Mouse (Mus musculus): ENCODE measurements around the gene Syt3. TPM values are rescaled to one million over a fixed set of nuclear protein-coding genes. Genes with fewer than 3 reads are reported as not detected.

Syt3 gene
- polyA plus RNA-seq, 1 experiment from 2014 or later = 75.6 TPM

DNA sequence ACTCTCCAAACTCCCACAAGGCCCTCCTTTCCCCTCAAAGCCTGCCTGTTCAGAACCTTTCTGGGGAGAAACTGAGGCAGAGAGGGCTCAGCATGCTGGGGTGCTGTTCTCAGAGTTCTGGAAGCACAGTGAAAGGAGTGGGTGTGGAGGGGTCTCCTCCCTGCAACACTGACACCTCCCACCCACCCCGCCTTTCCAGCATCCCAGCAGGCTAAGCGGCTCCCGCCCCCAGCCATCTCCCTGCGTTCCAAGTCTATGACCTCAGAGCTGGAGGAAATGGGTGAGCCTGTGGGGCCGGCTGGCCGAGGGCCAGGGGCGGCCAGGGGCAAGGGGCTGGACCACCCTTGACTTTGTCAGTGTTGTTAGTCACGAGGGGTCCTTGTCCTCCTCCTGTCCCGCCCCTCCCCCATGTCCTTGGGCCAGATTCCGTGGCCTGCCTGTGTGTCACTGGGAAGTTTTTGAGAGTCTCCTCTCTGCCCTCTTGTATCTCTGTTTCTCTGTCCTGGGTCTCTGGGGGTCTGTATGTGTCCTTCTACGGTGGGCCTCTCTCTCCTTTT lies 40.4 kb upstream of the Syt3 start:
- no peak for ATAC-seq
- peaks cover 27% of the 10 kb centered on the region for H3K36me3 ChIP-seq (ENCODE audit: control insufficient read depth, insufficient read depth, low read length)
- H3K4me2 ChIP-seq (ENCODE audit: low read length) = no peak overlapping the region
- 30% methylated on average over 11 of the region's 11 CpGs for WGBS
- H3K9me3 ChIP-seq (ENCODE audit: control insufficient read depth, low read length) = no peaks in the 10 kb centered on the region
- H3K4me3 ChIP-seq (ENCODE audit: low read length) = no peak overlapping the region
- H3K4me1 ChIP-seq (ENCODE audit: control insufficient read depth, insufficient read depth, low read depth, low read length) = no peaks in the 10 kb centered on the region
- H3K9ac ChIP-seq (ENCODE audit: low read depth, low read length) = no peak overlapping the region
- no peak overlapping the region for H3K27ac ChIP-seq (ENCODE audit: low read depth, low read length)
- H3K27me3 ChIP-seq (replicated peaks; ENCODE audit: control insufficient read depth, insufficient read depth, low read length) = no peaks in the 10 kb centered on the region

DNA sequence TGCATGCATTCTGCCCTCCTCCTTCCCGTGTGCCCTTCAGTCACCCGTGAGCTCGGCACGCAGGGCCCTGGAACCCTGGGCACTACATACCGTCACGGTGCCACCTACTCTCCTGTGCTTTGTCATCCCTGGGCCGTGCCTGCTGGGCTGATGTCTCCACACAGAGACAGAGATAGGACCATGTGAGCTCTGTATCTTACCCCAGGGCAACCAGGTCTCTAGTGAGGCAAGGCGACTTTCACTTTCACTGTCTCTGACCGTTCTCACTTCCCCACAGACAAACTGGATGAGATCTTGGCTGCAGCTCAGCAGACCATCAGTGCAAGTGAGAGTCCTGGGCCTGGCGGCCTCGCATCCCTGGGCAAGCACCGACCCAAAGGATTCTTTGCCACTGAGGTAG lies 39.3 kb upstream of the Syt3 start:
- Histone ChIP-seq H3K27ac (ENCODE audit: low read depth, low read length) (no peak overlapping the region), H3K4me2 (ENCODE audit: low read length) (no peak overlapping the region), H3K4me3 (ENCODE audit: low read length) (no peak overlapping the region), H3K9me3 (ENCODE audit: control insufficient read depth, low read length) (no peaks in the 10 kb centered on the region), H3K36me3 (ENCODE audit: control insufficient read depth, insufficient read depth, low read length) (peaks cover 27% of the 10 kb centered on the region), H3K4me1 (ENCODE audit: control insufficient read depth, insufficient read depth, low read depth, low read length) (no peaks in the 10 kb centered on the region), H3K27me3 (replicated peaks; ENCODE audit: control insufficient read depth, insufficient read depth, low read length) (no peaks in the 10 kb centered on the region), H3K9ac (ENCODE audit: low read depth, low read length) (no peak overlapping the region)
- no peak for ATAC-seq
- 83% methylated on average over 12 of the region's 12 CpGs for WGBS

DNA sequence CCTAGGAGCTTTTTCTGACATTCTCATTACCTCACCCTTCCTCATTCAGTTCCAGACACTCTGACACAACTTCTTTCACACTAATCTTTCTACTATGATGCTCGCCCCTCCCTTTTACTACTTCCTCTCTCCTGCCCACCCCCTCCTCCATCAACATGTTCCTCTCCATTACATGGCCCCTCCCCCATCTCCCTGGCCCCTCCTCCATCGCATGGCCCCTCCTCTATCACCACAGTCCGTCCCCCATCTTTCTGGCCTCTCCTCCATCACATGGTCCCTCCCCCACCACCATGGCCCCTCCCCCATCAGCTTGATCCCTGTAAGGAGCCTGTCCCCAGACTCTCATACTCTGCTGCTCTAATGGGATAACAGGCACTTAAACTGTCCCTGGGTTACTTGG lies 34.9 kb upstream of the Syt3 start:
- no peak overlapping the region for H3K4me3 ChIP-seq (ENCODE audit: low read length)
- peaks cover 20% of the 10 kb centered on the region for H3K27me3 ChIP-seq (replicated peaks; ENCODE audit: control insufficient read depth, insufficient read depth, low read length)
- peaks cover 27% of the 10 kb centered on the region for H3K36me3 ChIP-seq (ENCODE audit: control insufficient read depth, insufficient read depth, low read length)
- H3K4me1 ChIP-seq (ENCODE audit: control insufficient read depth, insufficient read depth, low read depth, low read length) = peaks cover 7% of the 10 kb centered on the region
- 24% methylated on average over 3 of the region's 3 CpGs for WGBS
- no peak overlapping the region for H3K9ac ChIP-seq (ENCODE audit: low read depth, low read length)
- H3K27ac ChIP-seq (ENCODE audit: low read depth, low read length) = no peak overlapping the region
- ATAC-seq = no peak
- no peak overlapping the region for H3K4me2 ChIP-seq (ENCODE audit: low read length)
- H3K9me3 ChIP-seq (ENCODE audit: control insufficient read depth, low read length) = no peaks in the 10 kb centered on the region

DNA sequence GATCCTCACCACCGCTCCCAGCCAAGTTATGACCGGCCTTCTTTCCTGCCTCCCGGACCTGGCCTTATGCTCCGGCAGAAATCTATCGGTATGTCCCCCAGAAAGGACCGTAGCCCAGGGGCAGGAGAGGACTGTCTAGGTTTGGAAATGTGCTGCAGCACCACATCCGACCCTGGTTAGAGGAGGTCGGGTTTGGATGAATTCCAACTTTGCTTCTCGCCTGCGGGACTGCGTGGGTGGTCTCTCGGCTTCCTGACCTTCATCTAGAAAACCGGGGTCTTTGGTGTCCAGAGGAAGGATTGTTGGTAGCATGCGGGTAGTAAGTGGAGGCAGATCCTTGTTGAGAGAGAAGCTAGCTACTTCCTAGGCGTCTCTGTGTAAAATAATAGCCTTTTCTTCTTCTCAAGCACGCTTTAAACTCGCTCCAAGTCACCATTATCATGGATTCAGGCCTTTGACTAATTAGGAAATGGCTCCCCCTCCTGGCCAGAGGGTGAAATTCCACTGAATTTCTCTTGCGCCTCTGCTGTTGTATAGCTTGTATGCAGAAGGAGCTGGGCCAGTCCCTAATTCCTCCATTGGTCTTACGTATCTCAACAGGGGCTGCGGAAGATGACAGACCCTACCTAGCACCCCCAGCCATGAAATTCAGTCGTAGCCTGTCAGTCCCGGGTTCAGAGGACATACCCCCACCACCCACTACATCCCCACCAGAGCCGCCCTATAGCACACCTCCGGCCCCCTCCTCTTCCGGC lies 32.8 kb upstream of the Syt3 start:
- Histone ChIP-seq H3K4me3 (ENCODE audit: low read length) (peak overlapping the region; percentile 10; the same call in 1 of the 2 replicates), H3K36me3 (ENCODE audit: control insufficient read depth, insufficient read depth, low read length) (peaks cover 23% of the 10 kb centered on the region), H3K27ac (ENCODE audit: low read depth, low read length) (peak overlapping the region; percentile 49; the same call in 1 of the 2 replicates), H3K27me3 (replicated peaks; ENCODE audit: control insufficient read depth, insufficient read depth, low read length) (peaks cover 21% of the 10 kb centered on the region), H3K9ac (ENCODE audit: low read depth, low read length) (peak overlapping the region; percentile 47; the same call in 1 of the 2 replicates), H3K4me1 (ENCODE audit: control insufficient read depth, insufficient read depth, low read depth, low read length) (peaks cover 7% of the 10 kb centered on the region), H3K4me2 (ENCODE audit: low read length) (peak overlapping the region; percentile 52), H3K9me3 (ENCODE audit: control insufficient read depth, low read length) (no peaks in the 10 kb centered on the region)
- WGBS = 4% methylated on average over 25 of the region's 25 CpGs
- ATAC-seq = peak; percentile 65

DNA sequence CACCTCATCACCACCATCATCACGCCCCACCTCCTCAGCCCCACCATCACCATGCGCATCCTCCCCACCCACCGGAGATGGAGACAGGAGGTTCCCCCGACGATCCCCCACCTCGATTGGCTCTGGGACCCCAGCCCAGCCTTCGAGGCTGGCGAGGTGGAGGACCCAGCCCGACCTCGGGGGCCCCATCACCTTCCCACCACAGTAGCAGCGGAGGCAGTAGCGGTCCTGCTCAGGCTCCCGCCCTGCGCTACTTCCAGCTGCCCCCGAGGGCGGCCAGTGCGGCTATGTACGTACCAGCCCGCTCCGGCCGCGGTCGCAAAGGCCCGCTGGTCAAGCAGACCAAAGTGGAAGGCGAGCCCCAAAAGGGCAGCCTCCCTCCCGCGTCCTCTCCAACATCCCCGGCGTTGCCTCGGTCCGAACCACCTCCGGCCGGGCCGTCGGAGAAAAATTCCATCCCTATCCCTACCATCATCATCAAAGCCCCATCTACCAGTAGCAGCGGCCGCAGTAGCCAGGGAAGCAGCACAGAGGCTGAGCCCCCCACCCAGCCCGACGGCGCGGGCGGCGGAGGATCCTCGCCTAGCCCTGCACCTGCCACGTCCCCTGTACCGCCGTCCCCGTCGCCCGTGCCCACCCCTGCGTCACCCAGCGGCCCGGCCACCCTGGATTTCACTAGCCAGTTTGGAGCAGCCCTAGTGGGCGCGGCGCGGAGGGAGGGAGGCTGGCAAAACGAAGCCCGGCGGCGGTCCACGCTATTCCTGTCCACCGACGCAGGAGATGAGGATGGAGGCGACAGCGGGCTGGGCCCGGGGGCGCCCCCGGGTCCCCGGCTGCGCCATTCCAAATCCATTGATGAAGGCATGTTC lies 31.8 kb upstream of the Syt3 start:
- Histone ChIP-seq H3K36me3 (ENCODE audit: control insufficient read depth, insufficient read depth, low read length) (peaks cover 23% of the 10 kb centered on the region), H3K27me3 (replicated peaks; ENCODE audit: control insufficient read depth, insufficient read depth, low read length) (peaks cover 23% of the 10 kb centered on the region), H3K4me1 (ENCODE audit: control insufficient read depth, insufficient read depth, low read depth, low read length) (peaks cover 7% of the 10 kb centered on the region), H3K4me3 (ENCODE audit: low read length) (no peak overlapping the region; the same call in 1 of the 2 replicates), H3K9ac (ENCODE audit: low read depth, low read length) (peak overlapping the region; percentile 42), H3K27ac (ENCODE audit: low read depth, low read length) (no peak overlapping the region), H3K9me3 (ENCODE audit: control insufficient read depth, low read length) (no peaks in the 10 kb centered on the region), H3K4me2 (ENCODE audit: low read length) (no peak overlapping the region; the same call in 1 of the 2 replicates)
- ATAC-seq = no peak
- WGBS = 11% methylated on average over 70 of the region's 71 CpGs

DNA sequence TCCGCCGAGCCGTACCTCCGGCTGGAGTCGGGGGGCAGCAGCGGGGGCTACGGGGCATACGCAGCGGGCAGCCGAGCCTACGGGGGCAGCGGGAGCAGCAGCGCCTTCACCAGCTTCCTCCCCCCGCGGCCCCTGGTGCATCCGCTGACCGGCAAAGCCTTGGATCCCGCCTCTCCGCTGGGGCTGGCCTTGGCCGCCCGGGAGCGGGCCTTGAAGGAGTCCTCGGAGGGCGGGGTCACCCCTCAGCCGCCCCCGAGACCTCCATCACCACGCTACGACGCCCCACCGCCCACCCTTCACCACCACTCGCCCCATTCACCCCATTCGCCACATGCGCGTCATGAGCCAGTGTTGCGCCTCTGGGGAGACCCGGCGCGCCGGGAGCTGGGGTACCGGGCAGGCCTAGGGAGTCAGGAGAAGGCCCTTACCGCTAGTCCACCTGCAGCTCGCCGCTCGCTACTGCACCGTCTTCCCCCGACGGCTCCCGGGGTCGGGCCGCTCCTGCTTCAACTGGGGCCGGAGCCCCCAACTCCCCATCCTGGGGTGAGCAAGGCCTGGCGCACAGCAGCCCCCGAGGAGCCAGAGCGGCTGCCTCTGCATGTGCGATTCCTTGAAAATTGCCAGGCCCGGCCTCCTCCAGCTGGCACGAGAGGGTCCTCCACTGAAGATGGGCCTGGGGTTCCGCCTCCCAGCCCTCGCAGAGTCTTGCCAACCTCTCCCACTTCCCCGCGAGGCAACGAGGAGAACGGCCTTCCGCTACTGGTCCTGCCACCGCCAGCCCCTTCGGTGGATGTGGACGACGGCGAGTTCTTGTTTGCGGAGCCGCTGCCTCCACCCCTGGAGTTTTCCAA lies 30.9 kb upstream of the Syt3 start:
- Histone ChIP-seq H3K27ac (ENCODE audit: low read depth, low read length) (no peak overlapping the region), H3K36me3 (ENCODE audit: control insufficient read depth, insufficient read depth, low read length) (peaks cover 21% of the 10 kb centered on the region), H3K9ac (ENCODE audit: low read depth, low read length) (peak overlapping the region; percentile 42; the same call in 1 of the 2 replicates), H3K4me3 (ENCODE audit: low read length) (peak overlapping the region; percentile 6; the same call in 1 of the 2 replicates), H3K27me3 (replicated peaks; ENCODE audit: control insufficient read depth, insufficient read depth, low read length) (peaks cover 24% of the 10 kb centered on the region), H3K4me1 (ENCODE audit: control insufficient read depth, insufficient read depth, low read depth, low read length) (peaks cover 7% of the 10 kb centered on the region), H3K9me3 (ENCODE audit: control insufficient read depth, low read length) (no peaks in the 10 kb centered on the region), H3K4me2 (ENCODE audit: low read length) (no peak overlapping the region; the same call in 1 of the 2 replicates)
- ATAC-seq = no peak
- WGBS = 6% methylated on average over 67 of the region's 71 CpGs

DNA sequence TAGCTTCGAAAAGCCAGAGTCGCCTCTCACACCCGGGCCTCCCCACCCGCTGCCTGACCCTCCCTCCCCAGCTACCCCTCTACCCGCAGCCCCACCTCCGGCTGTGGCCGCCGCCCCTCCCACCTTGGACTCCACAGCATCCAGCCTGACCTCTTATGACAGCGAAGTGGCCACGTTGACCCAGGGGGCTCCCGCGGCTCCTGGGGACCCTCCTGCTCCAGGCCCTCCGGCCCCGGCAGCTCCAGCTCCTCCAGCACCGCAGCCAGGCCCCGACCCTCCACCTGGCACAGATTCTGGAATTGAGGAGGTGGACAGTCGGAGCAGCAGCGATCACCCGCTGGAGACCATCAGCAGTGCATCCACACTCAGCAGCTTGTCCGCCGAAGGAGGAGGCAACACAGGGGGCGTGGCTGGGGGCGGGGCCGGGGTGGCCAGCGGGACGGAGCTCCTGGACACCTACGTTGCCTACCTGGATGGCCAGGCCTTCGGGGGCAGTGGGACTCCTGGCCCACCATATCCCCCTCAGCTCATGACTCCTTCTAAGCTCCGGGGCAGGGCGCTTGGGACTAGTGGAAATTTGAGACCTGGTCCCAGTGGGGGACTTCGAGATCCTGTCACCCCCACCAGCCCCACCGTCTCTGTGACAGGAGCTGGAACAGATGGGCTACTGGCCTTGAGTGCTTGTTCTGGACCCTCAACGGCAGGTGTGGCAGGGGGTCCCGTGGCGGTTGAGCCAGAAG lies 30.1 kb upstream of the Syt3 start:
- Histone ChIP-seq H3K4me1 (ENCODE audit: control insufficient read depth, insufficient read depth, low read depth, low read length) (peaks cover 7% of the 10 kb centered on the region), H3K9me3 (ENCODE audit: control insufficient read depth, low read length) (no peaks in the 10 kb centered on the region), H3K27me3 (replicated peaks; ENCODE audit: control insufficient read depth, insufficient read depth, low read length) (peaks cover 24% of the 10 kb centered on the region), H3K9ac (ENCODE audit: low read depth, low read length) (no peak overlapping the region), H3K4me3 (ENCODE audit: low read length) (0 out of 2 replicates have a peak overlapping the region, but pooled peaks have one; percentile 4), H3K27ac (ENCODE audit: low read depth, low read length) (no peak overlapping the region), H3K4me2 (ENCODE audit: low read length) (peak overlapping the region; percentile 24; the same call in 1 of the 2 replicates), H3K36me3 (ENCODE audit: control insufficient read depth, insufficient read depth, low read length) (peaks cover 17% of the 10 kb centered on the region; the same call in 1 of the 2 replicates)
- no peak for ATAC-seq
- WGBS = 6% methylated on average over 35 of the region's 35 CpGs

DNA sequence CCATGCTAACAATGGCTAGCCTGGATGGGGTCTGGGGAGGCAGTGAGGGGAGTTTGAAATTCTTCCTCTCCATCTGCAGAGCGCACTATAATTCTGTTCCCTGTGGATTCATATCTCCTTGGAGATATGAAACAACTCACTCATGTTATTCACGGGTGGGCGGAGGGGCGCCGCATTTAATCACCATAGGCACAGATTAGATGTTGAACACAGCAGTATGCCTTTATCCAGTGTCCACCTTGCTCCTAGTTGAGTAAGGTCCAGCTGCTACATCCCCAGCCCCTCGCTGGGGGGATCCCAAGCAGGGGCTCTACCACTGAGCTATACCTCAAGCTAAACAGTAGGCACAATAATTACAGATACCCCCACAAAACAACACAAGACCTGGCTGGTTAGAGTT lies 28.5 kb upstream of the Syt3 start:
- ATAC-seq = no peak
- Histone ChIP-seq H3K27ac (ENCODE audit: low read depth, low read length) (no peak overlapping the region), H3K27me3 (replicated peaks; ENCODE audit: control insufficient read depth, insufficient read depth, low read length) (peaks cover 24% of the 10 kb centered on the region), H3K4me3 (ENCODE audit: low read length) (no peak overlapping the region), H3K36me3 (ENCODE audit: control insufficient read depth, insufficient read depth, low read length) (peaks cover 17% of the 10 kb centered on the region; the same call in 1 of the 2 replicates), H3K9me3 (ENCODE audit: control insufficient read depth, low read length) (no peaks in the 10 kb centered on the region), H3K9ac (ENCODE audit: low read depth, low read length) (no peak overlapping the region), H3K4me1 (ENCODE audit: control insufficient read depth, insufficient read depth, low read depth, low read length) (peaks cover 16% of the 10 kb centered on the region), H3K4me2 (ENCODE audit: low read length) (no peak overlapping the region)
- 41% methylated on average over 6 of the region's 6 CpGs for WGBS

Data from hindbrain, embryonic 16.5 days (tissue).